Mouse (Mus musculus) testis, adult 2 months (tissue): ENCODE measurements at regions not wholly inside any gene's neighbourhood (a gene's known extent, or its start where the extent isn't known, plus 50 kb on each side); places are given as distances from the start of the nearest gene placed in this dataset.

Experiments
- H3K27ac ChIP-seq: fragments of 200-500 bp; 2 replicates; pipeline ENCODE4 v1.5.1; 2012; ENCODE audit warnings: low read depth, low read length; ENCODE audit not compliant: control insufficient read depth, insufficient read depth
- H3K27me3 ChIP-seq: fragments of 200-500 bp; 2 replicates; pipeline ENCODE4 v1.6.1; 2012; ENCODE audit warnings: mild to moderate bottlenecking, low read length, moderate library complexity; ENCODE audit not compliant: control insufficient read depth, insufficient read depth
- H3K36me3 ChIP-seq: fragments of 200-500 bp; 2 replicates; pipeline ENCODE4 v1.6.1; 2012; ENCODE audit warnings: mild to moderate bottlenecking, low read length; ENCODE audit not compliant: control insufficient read depth, insufficient read depth
- H3K4me1 ChIP-seq: fragments of 200-500 bp; 2 replicates; pipeline ENCODE4 v1.6.1; 2012; ENCODE audit warnings: low read length; ENCODE audit not compliant: control insufficient read depth, insufficient read depth
- H3K4me3 ChIP-seq: fragments of 200-500 bp; 2 replicates; pipeline ENCODE4 v1.5.1; 2012; ENCODE audit warnings: low read depth, mild to moderate bottlenecking, low read length, moderate library complexity, mixed read lengths; ENCODE audit not compliant: control insufficient read depth
- CTCF ChIP-seq: fragments of 200-500 bp; IDR thresholded peaks from 2 replicates; pipeline ENCODE4 v1.5.1; 2012; ENCODE audit warnings: low read depth, mild to moderate bottlenecking, inconsistent platforms, low read length, moderate library complexity; ENCODE audit not compliant: control insufficient read depth, insufficient read depth, insufficient replicate concordance
- POLR2A ChIP-seq: fragments of 200-500 bp; IDR thresholded peaks from 2 replicates; pipeline ENCODE4 v1.6.1; 2012; ENCODE audit warnings: low read depth, mild to moderate bottlenecking, inconsistent platforms, low read length, moderate library complexity; ENCODE audit not compliant: control insufficient read depth

DNA sequence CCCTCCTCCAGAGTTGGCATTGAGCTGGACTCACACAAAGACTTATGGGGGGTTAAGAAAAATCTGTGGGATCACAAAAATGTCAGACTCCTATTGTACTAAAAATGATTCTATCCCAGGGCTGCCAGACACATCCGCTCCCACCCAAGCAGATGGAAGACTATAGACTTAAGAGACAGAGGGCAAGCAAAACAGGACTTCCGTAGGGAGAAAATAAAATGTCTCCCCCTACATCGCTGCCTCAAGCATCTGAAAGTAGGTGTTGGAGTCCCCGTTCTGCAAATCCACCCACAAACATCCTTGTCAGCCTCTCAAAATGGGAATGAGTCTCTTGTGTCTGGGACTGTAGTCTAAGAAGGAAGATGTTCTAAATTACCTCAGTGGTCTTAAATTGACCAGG is 253.3 kb downstream of the Gm9195 start:
- Histone ChIP-seq H3K27me3 (no peaks in the 10 kb centered on the region), H3K4me1 (no peaks in the 10 kb centered on the region)
- TF ChIP-seq CTCF (no peak), POLR2A (no peak)

DNA sequence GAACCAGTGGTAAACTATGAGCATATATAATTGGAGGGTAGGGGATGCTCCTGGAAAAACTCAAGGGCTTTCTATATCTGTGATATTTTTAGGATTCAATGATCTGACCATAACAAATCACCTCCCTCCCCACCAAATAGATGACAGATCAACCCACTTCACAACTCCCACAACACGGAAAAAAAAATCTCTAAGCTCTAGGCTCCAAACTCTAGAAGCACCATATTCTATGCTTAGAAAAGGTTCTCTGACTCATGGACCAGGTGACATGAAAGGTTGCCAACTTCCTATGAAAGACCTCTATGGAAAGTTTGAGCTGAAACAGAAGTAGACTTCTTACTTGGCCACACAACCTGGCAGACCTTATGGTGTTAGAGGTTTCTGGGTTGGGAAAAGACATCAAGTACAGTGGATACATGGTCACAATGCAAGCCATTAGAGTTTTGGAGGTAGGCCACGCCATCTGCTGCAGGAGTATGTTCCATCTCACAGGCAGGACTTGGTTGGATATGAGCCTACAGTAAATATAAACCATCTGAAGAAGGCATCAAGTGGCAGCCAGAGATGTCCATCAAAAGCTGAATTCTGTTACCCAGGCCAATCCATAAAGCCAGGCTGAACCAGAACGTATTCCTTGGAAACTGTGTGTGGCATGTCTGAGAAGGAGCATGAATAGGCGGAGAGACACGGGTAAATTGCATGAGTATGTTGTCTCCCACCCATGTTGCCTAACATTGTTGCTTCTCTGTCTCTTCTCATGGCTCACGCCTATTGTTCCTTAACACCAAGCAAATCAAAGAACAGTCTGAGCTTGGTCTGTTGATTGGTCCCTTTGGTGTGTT is 257.2 kb downstream of the Gm9195 start:
- no peak for TF ChIP-seq POLR2A
- H3K36me3 ChIP-seq, result no peaks in the 10 kb centered on the region
- no peaks in the 10 kb centered on the region for H3K4me1 ChIP-seq
- no peak overlapping the region for H3K4me3 ChIP-seq
- H3K27ac ChIP-seq, result no peak overlapping the region
- H3K27me3 ChIP-seq, result no peaks in the 10 kb centered on the region

More for the DNA sequence above, 253.3 kb downstream of the Gm9195 start:
- H3K4me3 ChIP-seq, result no peak overlapping the region
- H3K27ac ChIP-seq, result no peak overlapping the region
- no peaks in the 10 kb centered on the region for H3K36me3 ChIP-seq

DNA sequence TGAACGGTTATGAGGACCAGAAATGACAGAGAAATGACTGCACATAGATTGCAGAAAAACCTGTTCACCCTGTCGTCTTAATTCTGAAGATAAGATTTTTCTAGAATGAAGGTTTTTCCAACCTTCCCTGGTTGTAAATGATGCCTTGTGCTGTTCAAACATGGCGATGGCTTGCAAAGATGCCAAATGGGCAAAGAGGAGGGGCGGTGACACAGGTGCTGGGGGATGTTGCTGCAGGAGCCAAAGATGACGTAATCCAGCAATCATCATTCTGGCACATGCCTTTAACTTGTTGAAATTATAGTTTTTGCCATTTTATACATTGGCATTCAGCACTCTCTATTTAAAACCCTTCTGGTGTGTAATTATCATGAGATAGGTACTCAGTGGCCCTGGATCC is 263.8 kb downstream of the Gm9195 start:
- no peaks in the 10 kb centered on the region for H3K36me3 ChIP-seq

DNA sequence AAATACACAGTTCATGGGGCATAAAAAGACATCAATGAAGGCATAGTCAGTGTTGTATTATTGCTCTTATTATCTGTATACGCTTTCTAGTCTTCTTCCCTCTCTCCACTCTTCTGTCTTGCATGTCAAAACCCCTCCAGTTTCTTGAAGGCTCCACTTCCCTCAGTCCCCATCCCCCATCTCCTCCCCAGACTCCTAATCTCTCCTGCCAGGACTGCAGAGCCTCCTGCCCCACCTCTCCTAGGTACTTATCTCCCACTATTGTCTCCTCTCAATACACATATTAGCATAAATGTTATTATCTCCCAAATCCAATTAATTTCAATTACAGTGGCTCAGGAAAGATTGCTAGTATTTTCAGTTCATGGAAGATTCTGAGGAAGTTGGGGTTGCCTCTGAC is 264.2 kb downstream of the Gm9195 start:
- Histone ChIP-seq H3K27me3 (no peaks in the 10 kb centered on the region), H3K36me3 (no peaks in the 10 kb centered on the region), H3K4me1 (no peaks in the 10 kb centered on the region), H3K27ac (no peak overlapping the region), H3K4me3 (no peak overlapping the region)
- no peak for TF ChIP-seq CTCF
- TF ChIP-seq POLR2A, result no peak

More for the DNA sequence above, 263.8 kb downstream of the Gm9195 start:
- H3K27ac ChIP-seq, result no peak overlapping the region
- H3K4me3 ChIP-seq, result no peak overlapping the region
- no peaks in the 10 kb centered on the region for H3K4me1 ChIP-seq
- no peaks in the 10 kb centered on the region for H3K27me3 ChIP-seq
- TF ChIP-seq POLR2A (no peak), CTCF (no peak)

DNA sequence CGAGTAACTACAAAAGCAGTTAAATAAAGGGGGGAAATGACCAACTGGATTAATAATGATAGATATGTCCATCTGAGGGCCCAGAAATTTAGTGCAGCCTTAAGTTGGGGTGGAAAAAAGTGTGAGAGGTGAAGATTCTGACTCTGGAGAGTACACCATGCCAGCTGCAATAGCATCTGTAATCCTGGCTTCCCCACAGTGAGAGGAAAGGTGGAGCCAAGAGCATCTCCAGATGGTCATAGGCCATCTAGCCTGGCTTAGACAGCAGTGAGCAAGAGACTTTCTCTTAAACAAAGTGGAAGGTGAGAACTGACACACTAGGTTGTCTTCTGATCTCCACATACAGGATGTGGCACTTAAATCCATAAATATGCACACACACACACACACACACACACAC is 264.7 kb downstream of the Gm9195 start:
- no peaks in the 10 kb centered on the region for H3K36me3 ChIP-seq
- TF ChIP-seq POLR2A (no peak), CTCF (no peak)

DNA sequence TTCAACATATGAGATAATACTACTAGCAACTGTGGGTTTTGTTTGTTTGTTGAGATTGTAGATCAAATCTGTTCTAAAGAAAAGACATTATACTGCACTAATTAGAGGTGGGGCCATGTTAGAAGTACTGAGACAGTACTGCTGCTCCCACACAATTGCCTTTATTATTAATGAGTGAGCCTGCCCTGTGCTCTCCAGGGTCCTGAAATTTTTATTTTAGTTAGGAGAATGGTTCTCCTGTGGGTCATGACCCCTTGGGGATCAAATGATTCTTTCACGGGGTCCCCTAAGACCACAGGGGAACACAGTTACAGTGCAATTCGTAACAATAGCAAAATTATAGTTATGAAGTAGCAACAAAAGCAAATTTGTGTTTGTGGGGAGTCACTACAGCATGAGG is 268.8 kb downstream of the Gm9195 start:
- H3K4me1 ChIP-seq, result no peaks in the 10 kb centered on the region
- no peak overlapping the region for H3K27ac ChIP-seq
- no peak overlapping the region for H3K4me3 ChIP-seq
- TF ChIP-seq POLR2A, result no peak
- no peak for TF ChIP-seq CTCF
- no peaks in the 10 kb centered on the region for H3K36me3 ChIP-seq
- no peaks in the 10 kb centered on the region for H3K27me3 ChIP-seq

More for the DNA sequence above, 264.7 kb downstream of the Gm9195 start:
- Histone ChIP-seq H3K27ac (no peak overlapping the region), H3K27me3 (no peaks in the 10 kb centered on the region), H3K4me1 (no peaks in the 10 kb centered on the region), H3K4me3 (no peak overlapping the region)

DNA sequence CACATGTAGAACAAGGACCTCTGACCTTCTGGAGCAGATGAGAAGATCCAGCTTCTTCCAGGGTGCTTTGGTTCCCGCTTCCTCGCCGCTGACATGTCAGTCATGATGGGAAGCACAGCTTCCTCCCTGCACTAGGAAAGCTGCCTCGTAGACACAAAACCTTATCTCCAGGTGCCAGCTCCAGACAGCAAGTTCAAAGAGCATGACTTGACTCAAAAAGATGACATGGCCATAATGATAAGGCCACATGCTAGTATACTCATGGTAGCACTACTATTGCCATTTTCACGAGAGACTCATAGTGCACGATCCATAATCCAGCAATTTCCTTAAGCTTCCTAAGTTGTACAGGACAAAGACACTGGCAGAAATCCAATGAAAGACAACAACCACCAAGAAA is 272.1 kb downstream of the Gm9195 start:
- Histone ChIP-seq H3K4me1 (no peaks in the 10 kb centered on the region), H3K36me3 (no peaks in the 10 kb centered on the region), H3K27ac (no peak overlapping the region), H3K4me3 (no peak overlapping the region), H3K27me3 (no peaks in the 10 kb centered on the region)
- TF ChIP-seq CTCF (no peak), POLR2A (no peak)
